Mouse (Mus musculus): ENCODE measurements around the gene Adcy1.

DNA sequence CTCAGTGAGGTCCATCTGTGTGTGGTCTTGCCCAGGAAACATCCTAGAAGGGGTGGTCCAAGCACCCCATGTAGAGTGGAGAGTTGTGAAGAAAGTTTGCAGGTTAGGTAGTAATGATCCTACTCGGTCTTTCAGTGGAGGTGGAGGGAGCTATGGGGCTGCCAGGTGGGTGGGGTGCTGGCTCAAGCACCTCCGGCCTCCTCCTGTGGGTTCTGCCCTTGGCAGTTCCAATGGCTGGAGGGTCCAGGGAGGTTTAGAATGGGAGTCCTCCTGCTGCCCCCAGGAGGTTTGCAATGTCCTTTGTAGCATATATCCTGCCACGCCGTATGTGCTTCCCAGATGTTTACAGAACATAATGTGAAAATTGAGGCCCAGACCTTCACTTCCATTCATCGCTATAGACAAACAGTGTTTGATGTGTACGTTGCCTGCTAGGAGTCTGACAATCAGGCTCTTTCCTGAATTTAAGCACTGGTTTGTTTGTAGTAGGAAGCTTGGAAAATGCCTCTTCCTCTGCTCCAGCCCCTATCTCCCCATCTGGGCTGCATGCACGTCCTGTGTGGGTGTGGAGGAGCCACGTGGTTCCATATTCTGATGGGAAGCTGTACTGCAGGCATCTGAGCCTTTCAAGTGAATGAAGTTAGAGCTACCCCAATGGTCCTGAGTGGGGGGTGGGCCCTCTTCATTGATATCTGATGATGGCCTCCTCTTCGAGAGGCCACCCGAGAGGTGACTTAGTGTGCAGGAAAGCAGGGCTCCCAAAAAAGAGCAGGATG lies 135.4 kb downstream of the Adcy1 start:
- TF ChIP-seq CTCF (IDR thresholded peaks at IDR 0.05; ENCODE audit: control insufficient read depth, insufficient read depth, low read length), result no peak
- TF ChIP-seq POLR2A (IDR thresholded peaks at IDR 0.05; ENCODE audit: borderline replicate concordance, control insufficient read depth, low read depth, low read length), result no peak
